Mouse (Mus musculus) spleen, postnatal 14 days (tissue): Measurements from ENCODE around the gene Irf4.

Experiments
- DNase-seq, 2 experiments: peaks; one replicate each; pipeline ENCODE4 v3.0.0; 2021 to 2022; ENCODE audit warnings: low spot score in 2 of 2

The Irf4 gene

DNA sequence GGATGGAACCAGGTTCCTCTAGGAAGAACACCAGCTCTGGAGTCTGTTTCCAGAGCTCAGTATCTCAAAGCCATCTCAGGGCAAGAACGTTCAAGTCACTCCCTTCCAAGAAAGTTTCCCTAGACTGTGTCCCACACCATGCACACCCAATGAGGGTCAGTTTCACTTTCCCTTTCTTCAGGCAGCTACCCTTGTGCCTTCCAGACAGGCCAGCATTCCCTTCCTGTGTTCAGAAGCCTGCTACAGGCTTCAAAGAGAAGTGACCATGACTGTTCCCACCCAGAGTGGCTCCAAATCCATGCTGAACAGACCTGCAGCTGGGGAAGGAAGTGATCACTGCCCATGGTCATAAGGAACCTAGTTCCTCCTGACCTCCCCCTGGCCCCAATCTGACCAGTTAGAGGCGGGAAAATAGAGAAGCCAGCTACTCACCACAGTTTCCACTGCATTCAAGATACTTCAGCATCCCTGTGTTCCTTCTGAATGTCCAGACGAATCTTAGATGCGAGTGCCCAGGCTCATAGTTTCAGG, 10.7 kb upstream of the Irf4 start:
- DNase-seq, result no peak

DNA sequence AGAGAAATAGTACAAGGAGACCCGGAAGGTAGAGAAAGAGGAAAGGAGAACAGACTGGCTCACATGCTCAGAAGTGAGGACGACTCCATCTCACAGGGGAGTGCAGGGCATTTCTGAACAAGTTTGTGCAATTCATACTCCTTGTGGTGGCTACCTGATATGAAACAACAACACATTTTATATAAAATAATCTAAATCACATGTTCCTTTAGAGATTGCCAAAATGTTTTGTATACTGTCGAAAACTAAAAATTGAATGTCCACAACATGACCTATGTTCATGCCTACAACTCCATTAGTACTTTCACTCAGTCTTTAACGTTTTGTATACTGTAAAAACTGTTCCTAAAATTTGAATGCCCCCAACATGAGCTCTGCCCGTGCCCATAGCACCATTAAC, 7.9 kb upstream of the Irf4 start:
- DNase-seq, result no peak

- no peak for DNase-seq
Observed at GRCm38 (mm10) chr13:30742411-30742970, 6.5 kb upstream of the Irf4 start.

GRCm38 (mm10) chr13:30745121-30745520, 3.9 kb upstream of the Irf4 start:
- no peak for DNase-seq

DNA sequence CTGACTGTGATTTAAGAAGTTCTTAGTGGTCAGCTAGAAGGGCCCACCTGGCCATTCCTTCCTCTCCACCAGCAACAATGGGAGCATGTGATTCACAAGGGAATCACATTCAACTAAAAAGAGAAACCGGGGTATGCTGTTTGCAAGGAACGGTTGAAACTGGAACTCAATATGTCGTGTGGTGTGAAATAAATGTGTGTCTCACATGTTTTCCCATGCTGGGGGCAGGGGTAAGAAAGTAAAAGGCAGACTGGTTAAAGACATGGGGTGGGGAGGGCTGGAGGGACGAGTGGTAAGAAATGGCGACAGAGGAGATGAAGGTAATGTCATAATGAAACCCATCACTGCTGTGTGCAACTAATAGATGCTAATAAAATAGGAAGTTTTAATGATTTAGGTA, 2.0 kb upstream of the Irf4 start:
- no peak for DNase-seq

- no peak for DNase-seq
Observed at GRCm38 (mm10) chr13:30747504-30747903, 1.5 kb upstream of the Irf4 start.

GRCm38 (mm10) chr13:30748321-30748720, 705 bp upstream of the Irf4 start:
- no peak for DNase-seq

GRCm38 (mm10) chr13:30749557-30750141, 623 bp downstream of the Irf4 start:
- DNase-seq, result no peak

DNA sequence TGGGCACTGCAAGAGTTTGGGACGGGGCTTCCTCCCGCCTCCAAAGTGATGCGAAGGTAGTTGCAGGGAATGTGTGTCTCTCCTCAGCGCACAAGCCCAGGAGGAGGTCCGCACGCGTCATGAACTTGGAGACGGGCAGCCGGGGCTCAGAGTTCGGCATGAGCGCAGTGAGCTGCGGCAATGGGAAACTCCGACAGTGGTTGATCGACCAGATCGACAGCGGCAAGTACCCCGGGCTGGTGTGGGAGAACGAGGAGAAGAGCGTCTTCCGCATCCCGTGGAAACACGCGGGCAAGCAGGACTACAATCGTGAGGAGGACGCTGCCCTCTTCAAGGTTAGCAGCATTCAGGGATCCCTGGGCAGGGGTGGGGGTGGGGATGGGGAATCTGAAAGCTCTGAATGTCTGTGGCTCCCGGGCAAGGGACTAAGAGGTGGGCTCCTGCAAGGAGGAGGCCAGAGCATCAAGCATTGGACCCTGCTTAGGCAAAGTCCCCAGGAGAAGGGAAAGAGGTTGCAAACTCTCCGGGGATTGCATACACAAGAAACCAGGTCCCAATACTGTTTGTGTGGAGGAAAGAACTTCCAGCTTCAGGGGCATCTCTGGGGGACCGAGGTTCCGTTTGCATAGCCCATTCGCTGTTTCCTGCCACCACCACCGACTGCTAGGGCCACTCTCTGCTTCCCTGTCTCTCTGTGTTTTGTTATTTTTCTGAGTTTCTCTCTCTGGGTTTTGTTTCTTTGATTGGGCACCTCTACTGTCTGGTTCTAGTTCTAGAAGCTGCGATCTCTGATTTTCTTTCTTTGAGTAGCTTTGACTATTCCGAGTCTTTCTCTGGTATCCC, 1.7 kb downstream of the Irf4 start:
- DNase-seq, result no peak

DNA sequence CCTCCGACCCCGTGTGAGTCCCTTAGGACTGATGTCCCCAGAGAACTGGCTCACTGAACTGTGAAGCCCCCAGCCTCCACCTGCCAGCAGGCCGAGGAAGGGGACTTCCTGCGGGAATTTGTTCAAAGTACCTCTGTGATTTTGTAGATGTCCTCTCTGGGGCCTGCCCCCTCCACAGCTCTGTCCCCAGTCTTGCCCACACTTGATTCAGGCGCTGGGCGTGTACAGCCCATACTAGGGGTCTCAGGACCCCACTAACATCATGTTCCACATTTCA, 2.2 kb downstream of the Irf4 start:
- DNase-seq, result no peak

- DNase-seq, result no peak
Observed at GRCm38 (mm10) chr13:30752581-30753187, 3.7 kb downstream of the Irf4 start.

- DNase-seq, result no peak
Observed at GRCm38 (mm10) chr13:30753441-30753840, 4.4 kb downstream of the Irf4 start.

DNA sequence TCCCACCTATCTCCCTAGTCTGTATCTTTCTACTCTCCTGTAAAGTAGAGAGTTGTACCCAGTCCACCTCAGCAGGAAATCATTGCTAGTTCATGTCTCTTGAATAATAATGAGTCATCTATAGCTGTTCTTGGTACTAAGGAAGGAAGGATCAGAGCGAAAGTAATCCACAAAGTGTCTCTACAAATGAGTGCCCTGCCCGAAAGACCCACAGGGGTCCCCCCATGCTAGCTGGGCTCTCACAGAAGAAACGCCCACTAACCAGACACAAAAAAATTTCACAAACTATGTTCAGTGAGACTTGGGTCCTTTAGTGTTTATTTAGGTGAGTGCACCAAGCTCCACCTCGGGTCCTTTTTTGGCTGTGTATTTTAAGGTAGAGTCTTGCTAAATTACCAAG, 5.0 kb downstream of the Irf4 start:
- no peak for DNase-seq

- DNase-seq, result no peak
Observed at GRCm38 (mm10) chr13:30754825-30755476, 5.9 kb downstream of the Irf4 start.

DNA sequence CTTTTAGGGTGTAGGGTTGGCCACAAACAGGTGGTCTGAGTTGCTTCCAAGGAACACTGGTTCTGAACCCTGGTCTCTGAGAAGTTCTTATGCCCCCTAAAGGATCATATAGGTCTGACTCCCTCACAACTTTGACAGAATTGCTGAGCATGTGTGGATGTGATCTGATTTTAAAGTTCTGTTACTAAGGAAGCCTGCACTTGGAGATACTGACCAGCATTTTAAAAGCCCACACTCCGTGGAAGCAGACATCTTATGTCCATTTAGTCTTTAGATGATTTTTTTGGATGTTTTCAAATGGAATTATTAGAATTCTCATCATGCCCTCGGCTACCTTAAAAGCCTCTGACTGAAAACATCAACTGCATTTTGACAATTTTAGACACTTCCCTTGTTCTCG, 6.6 kb downstream of the Irf4 start:
- DNase-seq, result no peak

DNA sequence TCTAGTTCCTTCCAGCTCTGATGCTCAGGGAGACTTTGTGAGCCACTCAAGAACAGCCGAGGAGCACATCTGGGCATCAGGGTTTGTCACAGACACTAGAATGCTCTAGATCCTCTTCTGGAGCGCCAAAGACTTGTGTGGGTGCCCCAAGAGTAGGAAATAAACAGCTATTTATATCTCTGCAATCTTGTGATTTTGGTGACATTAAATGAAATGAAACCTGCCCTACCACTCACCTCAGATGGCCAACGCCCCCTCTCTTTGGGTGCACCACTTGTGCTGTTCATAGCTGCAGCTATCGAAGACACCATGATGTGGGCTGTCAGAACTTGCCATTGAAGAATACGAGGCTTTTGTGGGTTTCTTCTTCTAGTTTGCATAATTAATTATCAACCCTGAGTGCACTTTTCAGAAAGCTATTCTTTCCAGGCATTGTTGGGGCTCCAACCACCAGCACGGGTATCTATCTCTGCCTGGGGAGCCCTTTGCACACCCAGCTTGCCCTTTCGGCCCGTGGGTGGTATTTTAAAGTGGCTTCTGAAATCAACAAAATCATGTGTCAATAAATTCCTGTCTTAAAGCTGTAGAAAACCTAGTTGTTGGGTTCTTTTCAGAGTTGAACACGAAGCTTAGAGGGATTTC, 7.1 kb downstream of the Irf4 start:
- no peak for DNase-seq

DNA sequence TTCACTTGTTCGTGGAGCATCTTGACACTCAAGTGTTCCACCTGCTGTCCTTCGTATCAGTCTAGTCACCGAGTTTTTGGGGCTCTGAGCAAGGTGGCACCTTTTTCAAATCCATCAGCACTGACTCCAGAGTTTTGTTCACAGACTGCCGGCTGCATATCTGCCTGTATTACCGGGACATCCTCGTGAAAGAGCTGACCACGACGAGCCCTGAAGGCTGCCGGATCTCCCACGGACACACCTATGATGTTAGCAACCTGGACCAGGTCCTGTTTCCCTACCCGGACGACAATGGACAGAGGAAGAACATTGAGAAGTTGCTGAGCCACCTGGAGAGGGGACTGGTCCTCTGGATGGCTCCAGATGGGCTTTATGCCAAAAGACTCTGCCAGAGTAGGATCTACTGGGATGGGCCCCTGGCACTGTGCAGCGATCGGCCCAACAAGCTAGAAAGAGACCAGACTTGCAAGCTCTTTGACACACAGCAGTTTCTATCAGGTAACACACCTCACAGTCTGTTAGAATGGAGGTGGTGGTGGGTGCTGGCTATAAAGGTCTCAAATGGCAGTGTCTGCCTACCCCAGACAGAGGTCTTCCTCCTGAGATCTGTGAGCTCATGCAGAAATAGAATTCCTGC, 8.4 kb downstream of the Irf4 start:
- no peak for DNase-seq

DNA sequence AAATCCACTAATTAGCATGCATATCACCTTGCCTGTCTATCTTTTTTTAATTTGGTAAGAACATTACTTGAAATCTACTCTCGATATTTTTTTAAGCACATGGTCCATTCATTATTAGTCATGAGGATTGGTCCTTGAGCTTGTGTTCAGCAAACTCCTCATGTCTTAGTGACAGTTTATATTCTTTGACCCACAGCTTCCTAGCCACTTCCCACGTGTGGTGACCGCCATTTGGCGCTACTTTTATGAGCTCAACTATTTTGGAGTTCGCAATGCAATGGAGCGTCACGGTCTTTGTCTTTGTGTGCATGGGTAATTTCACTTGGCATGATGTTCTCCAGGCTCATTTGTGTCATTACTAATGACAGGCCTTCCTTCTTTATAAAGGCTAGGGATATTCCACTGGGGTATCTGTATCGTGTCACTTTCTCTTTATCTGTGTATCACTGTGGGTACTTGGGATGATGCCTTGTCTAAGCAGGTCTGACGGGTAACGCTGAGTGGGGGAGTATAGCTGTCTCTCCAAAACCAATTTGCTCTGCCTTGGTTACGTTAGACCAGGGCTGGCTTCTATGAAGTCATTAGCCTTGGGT, 9.9 kb downstream of the Irf4 start:
- no peak for DNase-seq

- no peak for DNase-seq
Observed at GRCm38 (mm10) chr13:30760374-30761090, 11.5 kb downstream of the Irf4 start.

- no peak for DNase-seq
Observed at GRCm38 (mm10) chr13:30761151-30761631, 12.2 kb downstream of the Irf4 start.
